Mouse (Mus musculus) kidney, adult 18-20 months (tissue): ENCODE data around the gene Fmod.

Experiments
- DNase-seq: peaks from one replicate; pipeline ENCODE4 v3.0.0; 2021

Fmod gene

DNA sequence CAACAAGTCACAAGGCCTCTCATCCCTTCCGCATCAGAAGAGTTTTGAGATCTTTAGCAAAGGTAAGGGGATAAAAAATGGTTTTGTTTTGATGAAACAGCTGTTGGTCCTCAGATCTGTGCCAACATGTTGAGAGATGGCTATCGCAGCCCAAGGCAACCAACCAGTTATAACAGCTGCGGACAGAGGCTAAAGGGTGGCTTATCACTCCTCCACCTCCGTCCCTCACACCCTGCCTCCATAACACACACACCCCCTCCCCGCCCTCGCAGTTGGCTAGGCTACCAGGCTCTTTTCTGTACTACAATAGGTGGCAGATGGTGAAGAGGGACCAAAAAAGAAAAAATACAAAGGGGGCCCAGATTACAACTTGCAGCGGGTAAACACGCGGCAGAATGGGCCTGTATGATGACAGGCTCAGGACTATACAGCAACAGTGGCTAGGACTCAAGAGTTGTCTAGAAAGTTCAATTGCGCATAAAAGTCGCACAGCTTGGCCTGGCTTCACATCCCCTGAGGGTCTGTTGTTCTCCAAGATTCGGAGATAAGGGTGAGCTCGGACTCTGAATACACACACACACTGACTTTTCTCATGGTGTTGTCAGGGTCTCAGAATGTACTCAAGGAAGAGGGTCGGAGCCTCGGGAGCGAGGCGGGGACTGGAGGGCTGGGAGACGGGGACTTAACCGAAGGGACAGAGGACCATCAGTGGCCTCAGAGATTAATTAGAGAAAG is 41.2 kb downstream of the Fmod start:
- peak; percentile 58 for DNase-seq

- DNase-seq, result peak; percentile 98
These were observed 41.9 kb downstream of the Fmod start, which contains the start of gene Btg2 for GRCm38 (mm10) chr1:134078802-134079476. Btg2 (minus strand) TSS chr1:134079120.

DNA sequence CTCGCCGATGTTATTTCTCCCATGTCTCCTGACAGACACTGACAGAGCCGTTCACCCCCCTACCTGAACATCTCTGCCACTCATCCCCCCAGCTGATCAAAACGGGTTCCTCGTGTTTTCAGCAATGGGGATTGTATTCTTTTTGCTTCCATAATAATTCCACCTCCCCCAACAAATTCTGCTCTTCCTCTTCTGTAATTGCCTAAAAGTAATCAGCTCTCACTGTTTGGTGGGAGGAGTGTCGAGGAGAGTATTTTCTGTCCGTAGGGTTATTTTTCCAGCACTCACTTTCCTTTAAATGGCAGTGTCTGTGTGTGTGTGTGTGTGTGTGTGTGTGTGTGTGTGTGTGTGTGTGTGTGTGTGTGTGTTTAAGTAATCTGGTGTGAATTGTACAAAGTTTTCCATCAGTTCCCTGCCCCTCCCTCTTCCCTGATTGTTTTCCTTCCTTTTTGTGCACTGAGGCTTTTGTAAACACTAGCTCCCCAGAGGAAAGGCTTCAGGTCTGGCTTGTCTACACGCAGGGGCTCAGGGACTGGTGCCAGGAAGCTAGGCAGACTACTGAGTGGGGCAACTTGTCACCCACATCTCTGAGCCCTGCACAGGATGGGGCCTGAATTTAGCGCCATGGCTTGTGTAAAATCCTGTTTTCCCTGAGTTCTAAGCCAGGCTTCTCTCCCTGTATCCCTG is 42.6 kb downstream of the Fmod start:
- peak; percentile 63 for DNase-seq

DNA sequence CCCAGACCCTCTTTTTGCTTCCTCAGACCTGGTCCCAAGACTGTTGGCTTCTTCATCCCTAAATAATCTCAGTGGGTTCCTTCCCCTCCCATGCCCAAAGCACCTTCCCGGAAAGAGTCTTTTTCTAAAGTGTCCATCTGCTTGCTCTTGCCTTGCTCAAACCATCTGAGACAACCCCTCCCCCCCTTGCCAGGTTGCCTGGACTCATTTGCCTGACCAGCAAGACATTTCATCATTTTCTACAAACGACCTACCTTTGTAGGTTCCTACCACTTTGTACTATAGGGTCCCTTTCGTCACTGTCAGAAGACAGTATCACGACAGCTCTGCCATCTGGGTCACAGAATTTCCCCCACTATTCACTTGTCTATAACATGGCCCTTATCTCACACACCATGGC is 43.4 kb downstream of the Fmod start:
- DNase-seq, result no peak

DNA sequence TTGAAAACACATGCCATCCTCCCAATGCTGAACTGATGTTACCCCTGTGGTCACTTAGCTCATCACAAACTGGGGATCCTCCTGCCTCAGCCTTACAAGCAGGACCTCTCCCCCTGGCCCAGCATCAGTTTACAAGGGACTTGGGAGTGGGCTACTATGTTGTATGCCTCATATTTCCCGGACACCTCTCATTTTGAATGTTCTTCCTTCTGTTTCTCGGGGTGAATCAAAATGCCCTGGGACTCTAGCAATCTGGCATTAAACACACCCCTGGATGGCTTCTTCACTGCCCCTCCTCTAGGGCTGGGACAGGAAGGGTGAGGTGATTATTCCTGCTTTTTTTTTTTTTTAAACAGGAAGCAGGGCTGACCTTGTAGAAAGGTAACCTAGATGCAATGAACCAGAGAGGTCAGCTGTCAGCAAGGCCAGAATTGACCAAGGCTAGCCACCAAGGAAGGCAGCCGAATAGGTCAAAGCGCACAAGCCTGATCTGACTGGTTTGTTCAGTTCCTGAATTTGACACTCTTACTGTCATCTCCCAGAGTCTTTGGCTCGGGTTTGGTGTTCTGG is 43.9 kb downstream of the Fmod start:
- DNase-seq, result peak; percentile 36

- DNase-seq, result peak; percentile 42
These were observed 46.0 kb downstream of the Fmod start for GRCm38 (mm10) chr1:134082987-134083516.

GRCm38 (mm10) chr1:134083676-134084075 is 46.6 kb downstream of the Fmod start:
- no peak for DNase-seq

- DNase-seq, result no peak
These were observed 47.1 kb downstream of the Fmod start for GRCm38 (mm10) chr1:134084128-134084527.

DNA sequence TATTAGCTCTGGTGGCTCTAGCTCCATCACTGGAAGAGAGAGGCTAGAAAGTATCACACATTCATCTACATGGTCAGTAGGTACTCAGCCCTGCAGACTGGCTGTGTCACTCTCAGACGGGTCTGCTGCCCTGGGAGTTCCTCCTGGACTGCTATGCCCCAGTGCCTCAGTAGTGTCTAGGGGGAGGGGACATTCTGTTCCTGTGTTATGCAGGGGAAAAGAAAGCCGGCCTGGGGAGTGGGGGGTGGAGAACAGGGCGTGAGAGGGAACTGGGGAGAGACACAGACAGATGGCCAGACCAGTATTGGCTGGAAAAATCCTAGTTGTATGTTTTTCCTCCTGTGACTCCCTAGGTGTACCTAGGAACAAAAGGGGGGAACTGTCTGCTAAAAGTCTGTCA is 49.0 kb downstream of the Fmod start:
- no peak for DNase-seq

- DNase-seq, result peak; percentile 53
These were observed 49.9 kb downstream of the Fmod start for GRCm38 (mm10) chr1:134086811-134087398.

GRCm38 (mm10) chr1:134089074-134089473 is 52.0 kb downstream of the Fmod start:
- DNase-seq, result no peak

DNA sequence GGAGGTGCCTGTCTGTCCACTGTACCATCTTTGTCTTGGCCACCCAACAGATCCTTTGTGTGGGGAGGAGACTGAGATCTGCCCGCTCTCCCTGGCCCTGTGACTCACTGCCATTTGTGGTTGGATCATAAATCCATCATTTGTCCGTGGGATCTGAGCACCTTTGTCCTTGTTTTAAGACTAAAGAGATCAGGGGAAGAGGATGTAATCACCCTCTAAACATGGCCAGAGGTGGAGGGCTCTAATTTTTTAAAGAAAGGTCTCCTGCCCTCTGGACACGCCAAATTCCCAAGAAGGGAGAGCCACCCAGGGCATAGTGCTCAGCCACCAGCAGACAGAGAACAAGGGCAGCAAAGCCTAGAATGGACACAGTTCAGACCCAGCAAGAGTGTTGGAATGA is 54.8 kb downstream of the Fmod start:
- DNase-seq, result no peak

DNA sequence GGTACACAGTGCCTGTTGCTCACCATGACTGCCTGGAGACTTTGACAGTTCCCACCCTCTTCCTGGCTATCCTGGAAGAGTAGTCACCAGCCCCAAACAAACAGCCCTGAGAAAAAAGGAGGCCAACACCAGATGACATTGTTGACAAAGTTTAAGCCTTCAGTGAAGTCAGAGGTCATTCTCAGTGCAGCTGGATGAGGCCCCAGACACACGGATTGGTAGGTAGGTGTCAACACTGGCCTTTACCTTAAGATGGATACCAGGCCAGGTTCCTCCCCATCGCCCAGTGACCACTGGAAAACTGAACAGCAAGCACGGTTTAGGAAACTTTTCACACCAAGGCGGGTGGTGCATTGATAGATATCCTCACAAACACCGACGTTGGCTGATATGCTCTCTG is 55.3 kb downstream of the Fmod start:
- DNase-seq, result no peak

DNA sequence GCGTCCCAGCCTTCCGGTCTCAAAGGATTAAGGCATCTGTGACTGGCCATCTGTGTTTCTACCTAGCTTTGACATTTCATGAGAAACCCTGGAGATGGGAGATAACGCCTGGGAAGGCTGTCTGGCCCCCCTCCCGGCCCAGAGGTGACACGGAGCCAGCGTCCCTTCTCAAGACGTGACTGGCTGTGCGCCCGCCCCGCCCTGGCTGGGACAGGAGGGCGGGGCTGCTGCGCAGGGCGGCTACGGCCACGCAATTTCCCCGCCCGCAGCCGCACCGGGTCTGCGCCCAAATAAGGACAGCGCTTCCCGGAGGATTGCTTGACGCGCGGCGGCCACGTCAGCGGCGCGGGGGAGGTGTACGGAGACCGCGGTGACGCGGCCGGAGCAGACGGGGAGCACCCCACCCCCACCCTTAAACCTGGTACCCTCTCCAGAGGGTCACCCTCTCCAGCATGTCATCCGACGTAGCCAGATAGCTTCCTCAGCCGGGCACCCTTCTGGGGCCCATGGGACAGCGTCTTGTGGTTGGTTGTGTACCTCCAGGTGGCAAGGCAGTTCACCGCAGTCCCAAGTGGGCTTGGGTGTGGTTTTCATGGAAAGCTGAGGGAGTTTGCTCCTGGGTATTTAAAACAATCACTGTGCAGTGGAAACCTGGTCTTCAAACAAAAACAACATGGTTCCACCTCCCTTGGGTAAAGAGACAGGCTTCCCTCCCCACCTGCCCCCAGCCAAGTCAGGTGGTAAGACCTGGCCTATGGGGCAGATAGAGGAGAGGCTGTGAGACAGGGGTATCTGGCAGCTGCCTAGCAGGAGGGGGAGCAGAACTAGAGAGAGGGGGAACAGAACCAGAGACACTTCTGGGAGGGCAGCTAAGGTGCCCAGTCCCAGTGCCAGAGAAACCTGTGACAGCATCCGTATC is 56.1 kb downstream of the Fmod start:
- DNase-seq, result peak; percentile 93

GRCm38 (mm10) chr1:134093771-134094526 is 56.9 kb downstream of the Fmod start:
- no peak for DNase-seq

DNA sequence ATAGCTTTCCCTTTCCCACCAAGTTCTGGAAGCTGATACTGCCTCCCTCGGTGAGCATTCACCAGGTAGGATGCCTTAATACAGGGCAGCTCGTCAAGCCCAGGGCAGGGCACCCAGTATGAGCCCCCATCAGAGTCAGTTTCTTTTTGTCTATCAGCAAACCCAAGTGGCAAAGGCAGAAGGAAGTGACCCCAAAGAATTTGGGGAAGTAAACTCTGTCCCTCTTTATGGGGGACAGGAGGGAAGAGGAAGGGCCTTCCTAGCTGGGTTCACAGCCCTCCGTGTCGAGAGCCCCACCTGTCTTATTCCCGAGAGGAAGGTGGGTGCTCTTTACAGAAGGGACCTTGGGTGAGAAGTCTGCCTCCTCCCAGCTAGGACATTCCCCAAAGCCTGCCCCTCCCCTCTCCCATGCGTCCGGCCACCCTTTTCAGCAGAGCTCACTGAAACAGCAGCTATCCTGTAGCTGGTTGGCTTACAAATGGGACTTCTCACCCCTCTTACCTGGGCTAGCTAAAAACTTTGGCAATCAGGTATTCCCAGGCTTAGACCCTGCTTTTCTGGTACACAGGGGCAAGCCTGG is 58.1 kb downstream of the Fmod start:
- no peak for DNase-seq

GRCm38 (mm10) chr1:134095721-134096120 is 58.7 kb downstream of the Fmod start:
- DNase-seq, result no peak

- no peak for DNase-seq
These were observed 59.3 kb downstream of the Fmod start for GRCm38 (mm10) chr1:134096264-134096934.

- DNase-seq, result no peak
These were observed 60.2 kb downstream of the Fmod start for GRCm38 (mm10) chr1:134097080-134097855.
